Mouse (Mus musculus) natural killer cell, adult 2 months (primary cell): Measurements from ENCODE around the gene Crot.
"Not testable (repeated sequence)": the region's sequence is repeated elsewhere in the genome, so short reads cannot be mapped to it uniquely, and the experiment has no call there.

Experiments
- DNase-seq, 2 experiments: peaks; one replicate each; pipeline ENCODE4 v3.0.0; 2022; ENCODE audit warnings: low spot score in 2 of 2

The Crot gene

DNA sequence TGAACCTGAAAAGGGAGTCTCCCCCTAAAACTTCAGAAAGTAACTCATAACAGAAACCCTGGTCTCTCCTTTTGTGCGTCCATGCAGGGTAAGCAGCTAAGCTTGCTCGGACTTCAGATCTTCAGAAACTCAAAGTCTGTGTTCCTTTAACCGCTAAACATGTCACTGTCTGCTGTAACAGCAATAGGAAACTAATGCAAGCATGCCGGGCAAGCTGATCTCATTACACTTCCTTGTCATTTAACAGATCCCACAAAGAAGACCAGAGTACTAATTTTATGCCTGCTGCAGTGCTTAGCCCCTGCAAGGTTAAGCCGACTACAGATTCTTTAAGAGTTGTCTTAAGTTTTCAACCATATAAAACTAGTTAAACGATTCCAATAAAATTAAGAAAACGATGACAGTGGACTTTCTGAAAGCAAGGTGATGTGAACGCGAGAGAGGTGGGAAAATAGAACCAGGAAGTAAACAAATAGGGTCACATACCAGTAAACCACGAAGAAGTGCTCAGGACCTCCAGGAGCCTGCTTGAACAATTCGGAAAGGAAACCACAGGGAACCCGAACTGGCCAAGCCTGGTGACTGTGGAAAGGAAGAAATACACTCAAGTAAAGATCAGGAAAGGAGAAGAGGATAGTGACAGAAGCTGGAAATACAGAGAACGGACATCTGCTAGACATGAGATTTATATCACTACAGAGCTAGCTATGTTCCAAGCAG, 998 bp downstream of the Crot start:
- peak in 1 of 2 experiments; percentile 6 for DNase-seq

DNA sequence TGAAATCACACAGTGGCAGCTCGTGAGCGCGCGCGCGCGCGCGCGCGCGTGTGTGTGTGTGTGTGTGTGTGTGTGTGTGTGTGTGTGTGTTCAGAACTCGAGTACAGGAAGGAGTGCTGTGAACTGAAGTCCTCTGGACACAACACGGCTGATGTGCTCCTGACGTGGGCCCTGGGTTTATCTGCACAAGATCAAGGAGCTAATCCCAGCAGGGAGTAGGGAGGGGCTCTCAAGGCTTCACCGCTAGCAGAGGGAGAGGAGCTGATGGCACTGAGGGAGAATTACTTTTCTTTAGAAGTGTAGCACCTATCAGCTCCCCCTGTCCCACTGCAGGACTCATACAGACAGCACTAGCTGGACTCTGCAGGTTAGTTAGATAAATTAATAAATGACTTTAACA, 5.5 kb downstream of the Crot start:
- no peak for DNase-seq

GRCm38 (mm10) chr5:8990526-8990925, 6.6 kb downstream of the Crot start:
- no peak for DNase-seq

GRCm38 (mm10) chr5:8987925-8988324, 9.2 kb downstream of the Crot start:
- DNase-seq, result no peak

GRCm38 (mm10) chr5:8985470-8985869, 11.7 kb downstream of the Crot start:
- DNase-seq, result no peak

GRCm38 (mm10) chr5:8974721-8975120, 22.4 kb downstream of the Crot start:
- no peak for DNase-seq

DNA sequence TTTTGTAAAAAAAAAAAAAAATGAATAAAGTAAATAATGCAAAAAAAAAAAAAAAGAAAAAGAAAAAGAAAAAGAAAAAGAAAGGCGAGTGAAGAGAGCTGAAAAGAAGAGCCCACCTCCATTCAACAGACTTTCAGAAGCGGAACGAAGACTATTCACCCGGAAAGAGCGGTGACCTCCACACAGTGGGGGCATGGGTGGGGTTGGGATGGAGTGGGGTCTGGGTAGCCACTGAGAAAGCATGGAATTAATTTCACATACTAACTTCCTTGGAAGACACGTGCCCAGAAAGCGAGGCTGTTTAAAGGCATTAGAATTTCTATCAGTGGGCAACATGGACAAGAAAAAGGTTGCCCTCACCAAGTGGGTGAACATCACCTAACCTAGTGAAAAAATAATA, 24.8 kb downstream of the Crot start:
- DNase-seq, result no peak

GRCm38 (mm10) chr5:8970694-8971093, 26.4 kb downstream of the Crot start:
- DNase-seq, result no peak

GRCm38 (mm10) chr5:8964487-8964886, 32.6 kb downstream of the Crot start:
- no peak for DNase-seq

DNA sequence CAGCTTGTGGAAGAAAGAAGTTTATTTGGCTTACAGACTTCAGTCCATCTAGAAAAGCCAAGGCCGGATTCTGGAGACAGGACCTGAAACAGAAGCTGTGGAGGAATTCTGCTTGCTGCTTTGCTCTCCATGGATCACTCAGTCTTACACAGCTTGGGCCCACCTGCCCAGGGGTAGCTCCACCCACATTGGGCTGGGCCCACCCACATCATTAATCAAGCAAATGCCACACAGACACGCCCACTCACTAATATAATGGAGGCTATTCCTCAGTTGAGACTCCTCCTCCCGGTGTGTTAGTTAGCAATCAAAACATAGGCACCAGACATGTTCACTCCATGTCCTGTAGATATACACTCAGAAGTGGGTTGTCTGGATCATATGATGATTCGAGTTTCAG, 36.6 kb downstream of the Crot start:
- DNase-seq, result no peak

DNA sequence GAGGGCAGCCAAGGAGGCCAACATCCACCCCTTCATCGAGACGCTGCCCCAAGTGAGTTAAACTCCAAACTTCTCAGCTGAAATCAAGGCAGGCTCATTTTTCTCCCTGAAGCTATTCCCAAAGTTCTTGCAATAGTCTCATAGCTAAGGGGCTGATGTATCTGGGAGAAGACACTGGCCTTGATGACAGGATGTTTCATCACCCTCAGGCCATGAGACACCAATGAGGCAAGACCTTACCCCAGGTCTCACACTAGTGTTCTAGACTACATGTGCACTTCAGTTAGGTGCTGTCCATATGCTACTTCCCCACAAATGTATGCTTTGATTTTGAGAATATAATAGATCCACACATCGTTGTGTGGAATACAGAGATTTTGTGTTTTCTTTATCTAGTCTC, 41.6 kb downstream of the Crot start:
- DNase-seq, result no peak

GRCm38 (mm10) chr5:8953660-8954059, 43.5 kb downstream of the Crot start:
- DNase-seq, result no peak

DNA sequence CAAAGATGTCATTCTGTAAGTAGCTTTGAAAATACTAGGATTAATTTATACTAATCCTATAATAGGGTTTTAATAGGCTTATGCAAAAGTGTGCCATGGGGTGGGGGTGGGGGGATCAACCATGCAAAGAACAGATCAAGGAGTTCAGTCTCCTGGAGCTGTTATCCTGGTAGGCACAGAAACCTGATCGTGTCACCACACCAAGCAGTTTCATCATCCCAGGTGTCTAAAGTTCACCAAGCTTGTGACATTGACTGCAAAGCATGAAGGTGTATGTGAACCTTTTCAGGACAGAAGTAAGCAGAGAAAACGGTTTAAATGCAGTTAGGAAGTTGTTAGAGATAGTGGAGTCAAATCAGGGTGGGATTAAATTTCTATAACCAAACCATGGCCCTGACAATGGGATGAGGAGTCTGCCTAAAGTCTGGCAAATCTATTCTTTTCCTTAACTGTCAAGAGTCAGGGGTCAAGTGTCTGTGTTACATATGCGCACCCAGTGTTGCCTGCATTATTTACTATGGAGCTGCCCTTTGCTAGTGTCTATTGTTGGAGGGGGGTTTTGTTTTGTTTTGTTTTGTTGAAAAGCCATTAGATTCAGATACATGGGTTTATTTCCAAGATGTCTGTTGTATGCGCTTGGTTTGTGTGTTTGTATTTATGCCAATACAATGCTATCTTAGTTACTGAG, 49.6 kb downstream of the Crot start:
- DNase-seq, result no peak

DNA sequence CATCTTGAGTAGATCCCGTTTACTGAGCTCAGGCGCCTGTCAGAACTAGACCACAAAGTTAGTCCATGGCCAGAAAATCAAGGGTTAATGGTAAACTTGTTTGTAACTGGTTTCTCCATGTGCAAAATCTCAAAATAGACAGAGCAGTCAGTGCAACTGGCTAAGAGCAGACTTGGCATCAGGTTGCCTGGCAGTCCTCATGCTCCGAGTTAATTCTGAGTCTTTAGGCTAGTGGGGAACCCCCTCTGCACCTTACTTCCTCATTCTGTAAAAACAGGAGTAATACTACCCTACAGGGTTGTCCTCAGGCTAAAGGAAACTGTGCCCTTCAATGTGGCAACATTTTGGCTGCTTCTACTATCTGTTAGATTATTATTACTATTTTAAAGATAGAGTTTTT, 53.3 kb downstream of the Crot start:
- peak in 1 of 2 experiments; percentile 66 for DNase-seq

DNA sequence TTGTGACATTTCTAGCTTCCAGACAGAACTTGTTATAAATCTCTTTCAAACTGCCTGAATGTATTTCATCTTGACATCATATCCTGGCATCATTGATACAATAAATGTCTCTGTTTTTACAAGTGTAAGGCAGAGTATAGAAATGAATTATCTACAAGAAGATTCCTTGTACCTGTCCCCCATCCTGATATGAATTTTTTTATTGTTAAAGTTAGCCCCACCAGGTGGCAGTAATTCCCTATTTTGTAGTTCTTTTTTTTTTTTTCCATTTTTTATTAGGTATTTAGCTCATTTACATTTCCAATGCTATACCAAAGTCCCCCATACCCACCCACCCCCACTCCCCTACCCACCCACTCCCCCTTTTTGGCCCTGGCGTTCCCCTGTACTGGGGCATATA, 55.9 kb downstream of the Crot start:
- not testable (repeated sequence) for DNase-seq

DNA sequence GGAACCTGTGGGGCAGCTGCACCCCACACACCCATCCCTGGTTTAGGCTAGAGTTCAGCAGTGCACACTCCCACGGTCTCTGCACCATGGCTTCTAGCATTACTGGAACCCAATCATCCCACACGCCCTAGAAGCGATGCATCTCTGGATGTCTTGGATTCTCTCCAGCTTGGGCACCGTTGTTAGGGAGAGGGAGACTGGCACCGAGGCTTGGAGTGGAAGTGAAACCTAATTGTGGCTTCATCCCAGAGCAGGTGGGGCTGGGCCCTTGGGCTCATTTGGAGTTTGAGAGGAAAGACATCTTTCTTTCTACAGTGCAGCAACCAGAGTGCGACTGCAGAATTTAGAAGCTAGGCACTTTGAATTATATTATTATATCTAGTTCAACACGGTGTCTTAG, 59.2 kb downstream of the Crot start:
- DNase-seq, result no peak

DNA sequence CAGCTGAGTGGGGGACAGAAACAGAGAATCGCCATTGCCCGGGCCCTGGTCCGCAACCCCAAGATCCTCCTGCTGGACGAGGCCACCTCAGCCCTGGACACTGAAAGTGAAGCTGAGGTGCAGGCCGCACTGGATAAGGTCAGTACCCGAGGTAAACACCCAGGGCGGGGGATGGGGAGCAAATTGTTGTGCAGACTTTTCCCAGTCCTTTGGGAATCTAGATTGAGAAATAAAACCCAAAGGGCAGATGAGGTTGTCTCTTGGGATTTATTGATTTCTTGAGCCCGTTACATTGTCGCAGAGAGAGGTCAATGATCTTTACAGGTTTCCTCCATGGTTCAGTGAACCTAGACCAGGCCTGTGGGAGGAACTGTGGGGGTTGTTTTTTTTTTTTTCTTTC, 68.7 kb downstream of the Crot start:
- DNase-seq, result no peak

GRCm38 (mm10) chr5:8917069-8917468, 80.1 kb downstream of the Crot start:
- peak in 1 of 2 experiments; percentile 26 for DNase-seq

GRCm38 (mm10) chr5:8916400-8916799, 80.7 kb downstream of the Crot start:
- no peak for DNase-seq
